Mouse (Mus musculus) megakaryocyte, embryonic 14.5 days (primary cell): ENCODE measurements around the gene Rhox2c. TPM values are rescaled to one million over a fixed set of nuclear protein-coding genes. Genes with fewer than 3 reads are reported as not detected.
"Not testable (repeated sequence)": the region's sequence is repeated elsewhere in the genome, so short reads cannot be mapped to it uniquely, and the experiment has no call there.

ENCODE experiments used
- H3K27me3 ChIP-seq: replicated peaks from 2 replicates; pipeline ENCODE3; 2012; ENCODE audit warnings: inconsistent platforms
- H3K36me3 ChIP-seq: replicated peaks from 2 replicates; pipeline ENCODE3; 2012; ENCODE audit warnings: low read length, inconsistent platforms, mixed read lengths
- H3K4me1 ChIP-seq: 2 replicates; pipeline ENCODE4 v1.6.1; 2012; ENCODE audit warnings: inconsistent platforms
- H3K4me3 ChIP-seq: replicated peaks from 2 replicates; pipeline ENCODE3; 2012; ENCODE audit warnings: moderate library complexity, mild to moderate bottlenecking, inconsistent platforms
- H3K9me3 ChIP-seq: 2 replicates; pipeline ENCODE4 v1.6.1; 2012; ENCODE audit warnings: inconsistent platforms
- polyA plus RNA-seq: library from polyadenylated mRNA; stranded (reverse); fragments of >175 nt; gene quantifications from 2 replicates; pipeline ENCODE4 v1.2.3, GENCODE M21; 2012; ENCODE audit warnings: low replicate concordance; ENCODE audit not compliant: insufficient read depth

Gene Rhox2c
- not detected in 2 replicates for polyA plus RNA-seq

GRCm38 (mm10) chrX:37453380-37453779, at the start of gene Rhox2c:
Gene Rhox2c (plus strand): TSS chrX:37453680.
- not testable (repeated sequence) for H3K4me3 ChIP-seq, H3K27me3 ChIP-seq, H3K9me3 ChIP-seq, H3K4me1 ChIP-seq, H3K36me3 ChIP-seq

GRCm38 (mm10) chrX:37411767-37412166, 41.7 kb upstream of the Rhox2c start, which contains the start of gene Rhox2b:
Gene Rhox2b (plus strand): TSS chrX:37412067.
- not testable (repeated sequence) for H3K36me3 ChIP-seq, H3K9me3 ChIP-seq, H3K4me1 ChIP-seq, H3K27me3 ChIP-seq, H3K4me3 ChIP-seq

GRCm38 (mm10) chrX:37432194-37432593, 21.3 kb upstream of the Rhox2c start, which contains the start of gene Rhox4b:
Gene Rhox4b (plus strand): TSS chrX:37432494.
- H3K36me3 ChIP-seq, H3K27me3 ChIP-seq, H3K4me3 ChIP-seq, H3K9me3 ChIP-seq, H3K4me1 ChIP-seq: not testable (repeated sequence)

GRCm38 (mm10) chrX:37458285-37458684, 4.8 kb downstream of the Rhox2c start, which contains the start of gene Rhox3c:
Gene Rhox3c (plus strand): TSS chrX:37458585.
- not testable (repeated sequence) for H3K9me3 ChIP-seq, H3K4me1 ChIP-seq, H3K27me3 ChIP-seq, H3K36me3 ChIP-seq, H3K4me3 ChIP-seq

- not testable (repeated sequence) for H3K4me1 ChIP-seq, H3K9me3 ChIP-seq, H3K27me3 ChIP-seq, H3K36me3 ChIP-seq, H3K4me3 ChIP-seq
Observed at GRCm38 (mm10) chrX:37480037-37480436, 26.6 kb downstream of the Rhox2c start, which contains the start of gene Rhox4c. Gene Rhox4c (plus strand): TSS chrX:37480337.

GRCm38 (mm10) chrX:37514059-37514458, 60.6 kb downstream of the Rhox2c start, which contains the start of gene Rhox4d:
Gene Rhox4d (plus strand): TSS chrX:37514359.
- H3K27me3 ChIP-seq, H3K4me3 ChIP-seq, H3K9me3 ChIP-seq, H3K36me3 ChIP-seq, H3K4me1 ChIP-seq: not testable (repeated sequence)

Other genes starting within 250 kb of the Rhox2c start
- gene Gm9, start 242.6 kb upstream of the Rhox2c start, polyA plus RNA-seq, result not detected in 2 replicates
- gene Rhox1, start 231.4 kb upstream of the Rhox2c start, polyA plus RNA-seq, result not detected in 2 replicates
- not detected in 2 replicates for gene Rhox2a, start 208.7 kb upstream of the Rhox2c start, polyA plus RNA-seq
- gene Rhox3a, start 203.8 kb upstream of the Rhox2c start, polyA plus RNA-seq, result not detected in 2 replicates
- not detected in 2 replicates for gene Rhox4a, start 188.3 kb upstream of the Rhox2c start, polyA plus RNA-seq
- not detected in 2 replicates for gene Rhox3a2, start 73.7 kb upstream of the Rhox2c start, polyA plus RNA-seq
- not detected in 2 replicates for gene Rhox4a2, start 62.8 kb upstream of the Rhox2c start, polyA plus RNA-seq
- not detected in 2 replicates for gene Rhox2b, start 41.6 kb upstream of the Rhox2c start, polyA plus RNA-seq
- gene Rhox4b, start 21.2 kb upstream of the Rhox2c start, polyA plus RNA-seq, result not detected in 2 replicates
- gene Rhox3c, start 4.9 kb downstream of the Rhox2c start, polyA plus RNA-seq, result not detected in 2 replicates
- gene Rhox4c, start 26.7 kb downstream of the Rhox2c start, polyA plus RNA-seq, result not detected in 2 replicates
- gene Rhox2d, start 39.7 kb downstream of the Rhox2c start, polyA plus RNA-seq, result not detected in 2 replicates
- gene Rhox4d, start 60.7 kb downstream of the Rhox2c start, polyA plus RNA-seq, result not detected in 2 replicates
- gene Rhox2e, start 76.8 kb downstream of the Rhox2c start, polyA plus RNA-seq, result not detected in 2 replicates
- gene Rhox3e, start 88.3 kb downstream of the Rhox2c start, polyA plus RNA-seq, result not detected in 2 replicates
- 0.09 TPM in 1 of 2 replicates, not detected in the other for gene Rhox4e, start 103.7 kb downstream of the Rhox2c start, polyA plus RNA-seq
- gene Rhox2f, start 117.7 kb downstream of the Rhox2c start, polyA plus RNA-seq, result not detected in 2 replicates
- gene Rhox3f, start 127.3 kb downstream of the Rhox2c start, polyA plus RNA-seq, result not detected in 2 replicates
- gene Rhox4f, start 154.0 kb downstream of the Rhox2c start, polyA plus RNA-seq, result not detected in 2 replicates
- gene Rhox3g, start 174.9 kb downstream of the Rhox2c start, polyA plus RNA-seq, result not detected in 2 replicates
- not detected in 2 replicates for gene Rhox2g, start 189.8 kb downstream of the Rhox2c start, polyA plus RNA-seq
- not detected in 2 replicates for gene Rhox4g, start 197.6 kb downstream of the Rhox2c start, polyA plus RNA-seq
- not detected in 2 replicates for gene Rhox3h, start 215.1 kb downstream of the Rhox2c start, polyA plus RNA-seq
- gene Rhox2h, start 219.6 kb downstream of the Rhox2c start, polyA plus RNA-seq, result not detected in 2 replicates